Mouse (Mus musculus) embryonic facial prominence, embryonic 15.5 days (tissue): Measurements from ENCODE around the gene Olfr807. TPM values are rescaled to one million over a fixed set of nuclear protein-coding genes. Genes with fewer than 3 reads are reported as not detected.

ENCODE experiments used
- ATAC-seq: fragments of 200-750 bp; cut with Nextera tagmentation; 2 replicates; pipeline ENCODE4 v1.8.0; 2017; ENCODE audit warnings: low read depth, moderate TSS enrichment; ENCODE audit not compliant: insufficient number of reproducible peaks, low FRiP score, low TSS enrichment
- H3K27ac ChIP-seq: fragments of 300-500 bp; sonication (generic); replicated peaks from 2 replicates; pipeline ENCODE4 v1.5.1; 2015; ENCODE audit warnings: mild to moderate bottlenecking, inconsistent platforms
- H3K27me3 ChIP-seq: fragments of 300-500 bp; sonication (generic); 2 replicates; pipeline ENCODE4 v1.6.1; 2015; ENCODE audit warnings: inconsistent platforms
- H3K36me3 ChIP-seq: fragments of 300-500 bp; sonication (generic); 2 replicates; pipeline ENCODE4 v1.6.1; 2015; ENCODE audit warnings: mild to moderate bottlenecking, inconsistent platforms
- H3K4me1 ChIP-seq: fragments of 300-500 bp; sonication (generic); 2 replicates; pipeline ENCODE4 v1.6.1; 2015; ENCODE audit warnings: inconsistent platforms
- H3K4me2 ChIP-seq: fragments of 300-500 bp; sonication (generic); replicated peaks from 2 replicates; pipeline ENCODE4 v1.6.1; 2015; ENCODE audit warnings: mild to moderate bottlenecking, inconsistent platforms
- H3K4me3 ChIP-seq: fragments of 300-500 bp; sonication (generic); replicated peaks from 2 replicates; pipeline ENCODE4 v1.5.1; 2015; ENCODE audit warnings: mild to moderate bottlenecking, inconsistent platforms
- H3K9ac ChIP-seq: fragments of 300-500 bp; sonication (generic); 2 replicates; pipeline ENCODE4 v1.6.1; 2015; ENCODE audit warnings: inconsistent platforms
- H3K9me3 ChIP-seq: fragments of 300-500 bp; sonication (generic); replicated peaks from 2 replicates; pipeline ENCODE4 v1.6.1; 2016; ENCODE audit warnings: inconsistent platforms
- WGBS: fragments of 180-500 bp; shearing (Covaris S2); methylation state at CpG from one replicate; pipeline ENCODE4 v1.1.7; 2015; 5-methylcytosine and 5-hydroxymethylcytosine counted together
- microRNA-seq: library from miRNA; unstranded; fragments of <30 nt; microRNA quantifications from one replicate; pipeline ENCODE4, GENCODE M21; 2016; ENCODE audit warnings: borderline number of aligned reads
- polyA plus RNA-seq: library from polyadenylated mRNA; unstranded; fragments of >200 nt; fragmentation: Nextera tagmentation; extraction: Ambion mirVana; gene quantifications from 2 replicates; pipeline ENCODE4 v1.2.1, GENCODE M21; 2015

Olfr807 gene
- polyA plus RNA-seq, result 0.17 TPM in 1 of 2 replicates, not detected in the other

DNA sequence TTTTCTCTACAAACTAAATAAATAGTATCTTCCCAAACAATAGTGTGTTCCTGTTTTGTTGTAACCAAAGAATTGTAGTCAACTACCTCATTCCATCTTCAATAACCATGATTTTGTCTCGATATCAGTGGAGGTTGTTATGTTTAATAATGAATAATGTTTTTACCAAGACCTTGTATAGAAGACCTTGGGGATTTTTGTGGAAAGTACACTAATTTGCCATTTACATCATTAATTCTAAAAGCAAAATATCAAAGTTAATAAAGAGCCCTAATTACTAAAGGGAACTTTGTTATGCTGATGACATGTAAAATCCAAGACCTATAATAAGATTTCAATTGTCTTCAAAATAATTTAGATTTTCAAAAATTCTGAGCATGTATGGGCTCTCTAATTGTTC is at the start of gene Olfr807:
Gene Olfr807 (minus strand): TSS at position 101 of the 400 bp plus-strand sequence.
- Histone ChIP-seq H3K4me3 (no peak within 1 kb of the TSS), H3K36me3 (no peaks in the 10 kb centered on the region), H3K9ac (no peak within 1 kb of the TSS), H3K4me2 (no peak within 1 kb of the TSS), H3K27me3 (no peaks in the 10 kb centered on the region), H3K27ac (no peak within 1 kb of the TSS), H3K4me1 (no peaks in the 10 kb centered on the region), H3K9me3 (no peaks in the 10 kb centered on the region)
- 84% methylated on average over 1 of the region's 1 CpGs for WGBS
- ATAC-seq, result no peak

DNA sequence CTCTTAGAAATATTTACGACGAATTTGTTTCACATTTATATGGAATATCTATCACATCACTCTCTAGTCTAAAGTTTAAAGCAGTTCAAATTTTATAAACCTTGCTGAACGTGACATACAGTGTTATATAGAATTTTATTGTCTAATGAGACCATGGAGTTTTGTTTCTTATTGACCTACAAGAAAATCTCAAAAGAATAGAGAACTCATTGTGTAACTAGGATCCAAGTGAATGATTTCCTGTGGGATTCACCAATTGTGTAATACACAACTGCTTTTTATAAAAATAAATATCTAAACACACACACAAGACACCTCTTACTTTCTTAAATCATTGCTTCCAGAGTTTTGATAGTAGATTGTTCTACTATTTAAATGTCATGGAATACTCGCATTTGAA is 46.7 kb upstream of the Olfr807 start, which contains the start of gene Olfr811:
Gene Olfr811 (minus strand): TSS at position 101 of the 400 bp plus-strand sequence.
- Histone ChIP-seq H3K9me3 (no peaks in the 10 kb centered on the region), H3K4me2 (no peak within 1 kb of the TSS), H3K9ac (no peak within 1 kb of the TSS), H3K4me1 (no peaks in the 10 kb centered on the region), H3K36me3 (no peaks in the 10 kb centered on the region), H3K27me3 (no peaks in the 10 kb centered on the region), H3K27ac (no peak within 1 kb of the TSS), H3K4me3 (no peak within 1 kb of the TSS)
- ATAC-seq, result no peak
- WGBS, result 77% methylated on average over 4 of the region's 4 CpGs

DNA sequence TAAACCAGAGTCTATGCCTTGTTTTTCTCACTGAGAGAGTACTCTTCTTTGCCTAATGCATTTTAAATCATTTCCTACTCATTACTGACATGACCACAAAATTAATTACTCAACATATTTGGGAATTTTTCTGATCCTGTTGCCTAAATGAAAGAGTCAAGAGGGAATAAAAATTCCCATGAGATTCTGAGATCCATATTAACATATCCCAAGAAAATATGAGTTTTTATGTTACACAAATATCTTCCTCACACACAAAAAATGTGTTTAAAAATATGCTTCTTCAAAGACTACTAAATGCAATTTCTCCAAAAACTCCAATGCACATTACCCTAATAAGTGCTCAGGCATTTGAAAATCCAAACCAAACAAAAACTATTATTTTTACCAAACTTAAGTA is 37.2 kb upstream of the Olfr807 start, which contains the start of gene Olfr810:
Gene Olfr810 (minus strand): TSS at position 101 of the 400 bp plus-strand sequence.
- H3K4me2 ChIP-seq, result no peak within 1 kb of the TSS
- no peaks in the 10 kb centered on the region for H3K4me1 ChIP-seq
- no peak within 1 kb of the TSS for H3K27ac ChIP-seq
- H3K36me3 ChIP-seq, result no peaks in the 10 kb centered on the region
- no peak within 1 kb of the TSS for H3K4me3 ChIP-seq
- no peaks in the 10 kb centered on the region for H3K9me3 ChIP-seq
- H3K27me3 ChIP-seq, result no peaks in the 10 kb centered on the region
- no peak for ATAC-seq
- H3K9ac ChIP-seq, result no peak within 1 kb of the TSS

DNA sequence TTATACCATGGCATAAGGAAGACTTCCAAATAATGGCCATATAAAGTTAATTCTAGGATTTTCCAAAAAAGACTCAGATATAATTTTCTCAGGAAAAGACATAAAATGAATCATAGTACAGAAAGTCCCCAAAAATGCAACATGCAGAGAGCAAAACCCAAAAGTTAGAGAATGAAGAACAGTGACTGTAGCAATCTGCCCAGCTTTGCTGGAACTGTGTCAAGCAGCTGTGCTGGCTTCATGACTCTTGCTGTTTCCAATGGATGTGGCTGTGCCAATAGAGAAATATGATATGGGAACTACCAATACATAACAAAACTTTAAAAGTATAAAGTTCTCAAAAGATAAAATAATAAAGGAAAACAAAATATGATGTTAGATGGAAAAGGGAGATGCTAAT is 20.5 kb upstream of the Olfr807 start:
- no peaks in the 10 kb centered on the region for H3K4me1 ChIP-seq
- no peaks in the 10 kb centered on the region for H3K9me3 ChIP-seq
- H3K4me2 ChIP-seq, result no peak overlapping the region
- no peak overlapping the region for H3K4me3 ChIP-seq
- H3K9ac ChIP-seq, result no peak overlapping the region
- H3K36me3 ChIP-seq, result no peaks in the 10 kb centered on the region
- ATAC-seq, result no peak
- H3K27ac ChIP-seq, result no peak overlapping the region
- no peaks in the 10 kb centered on the region for H3K27me3 ChIP-seq

DNA sequence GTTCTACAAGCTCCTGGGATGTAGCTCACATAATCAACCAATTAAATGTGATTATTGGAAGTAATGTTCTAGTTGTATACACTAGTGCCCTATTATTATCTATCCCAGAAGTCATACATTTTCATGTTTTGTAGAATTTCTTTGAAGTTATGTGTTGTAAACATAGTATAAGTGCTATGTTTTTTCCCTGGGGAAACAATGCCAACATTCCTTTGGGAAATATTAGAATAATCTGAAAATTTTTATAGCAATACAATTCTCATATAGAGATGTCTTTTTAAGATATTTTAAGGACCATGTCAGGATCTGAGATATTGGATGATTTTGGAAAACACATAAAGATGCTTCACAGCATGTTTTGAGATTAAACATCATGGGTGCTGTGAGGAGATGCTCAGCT is 16.7 kb upstream of the Olfr807 start, which contains the start of gene Olfr809:
Gene Olfr809 (plus strand): TSS at position 301 of the 400 bp plus-strand sequence.
- H3K4me1 ChIP-seq, result no peaks in the 10 kb centered on the region
- no peak for ATAC-seq
- H3K27ac ChIP-seq, result no peak within 1 kb of the TSS
- H3K36me3 ChIP-seq, result no peaks in the 10 kb centered on the region
- no peak within 1 kb of the TSS for H3K9ac ChIP-seq
- H3K9me3 ChIP-seq, result no peaks in the 10 kb centered on the region
- H3K4me2 ChIP-seq, result no peak within 1 kb of the TSS
- no peaks in the 10 kb centered on the region for H3K27me3 ChIP-seq
- H3K4me3 ChIP-seq, result no peak within 1 kb of the TSS

DNA sequence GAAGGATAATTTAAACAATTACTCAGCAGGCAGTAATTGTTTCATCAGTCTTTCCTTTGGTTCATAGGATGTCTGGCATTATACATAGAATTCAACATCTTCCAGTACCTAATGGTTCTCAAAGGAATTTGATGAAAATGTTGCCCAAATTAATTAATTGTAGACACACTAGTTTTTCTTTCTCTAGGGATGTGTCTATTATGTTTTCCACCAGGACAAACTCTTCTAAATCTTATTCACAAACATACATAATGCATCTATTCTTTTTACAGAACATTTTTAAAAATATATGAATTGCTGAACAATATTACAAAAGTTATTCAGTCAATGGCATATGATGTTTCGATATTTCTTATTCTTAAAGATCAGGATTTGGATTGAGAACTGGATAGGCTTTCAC is 7.6 kb upstream of the Olfr807 start, which contains the start of gene Olfr808:
Gene Olfr808 (plus strand): TSS at position 301 of the 400 bp plus-strand sequence.
- H3K4me3 ChIP-seq, result no peak within 1 kb of the TSS
- H3K27ac ChIP-seq, result no peak within 1 kb of the TSS
- H3K9me3 ChIP-seq, result no peaks in the 10 kb centered on the region
- no peaks in the 10 kb centered on the region for H3K36me3 ChIP-seq
- H3K4me2 ChIP-seq, result no peak within 1 kb of the TSS
- ATAC-seq, result no peak
- WGBS, result 85% methylated on average over 1 of the region's 1 CpGs
- H3K4me1 ChIP-seq, result no peaks in the 10 kb centered on the region
- H3K27me3 ChIP-seq, result no peaks in the 10 kb centered on the region
- no peak within 1 kb of the TSS for H3K9ac ChIP-seq

DNA sequence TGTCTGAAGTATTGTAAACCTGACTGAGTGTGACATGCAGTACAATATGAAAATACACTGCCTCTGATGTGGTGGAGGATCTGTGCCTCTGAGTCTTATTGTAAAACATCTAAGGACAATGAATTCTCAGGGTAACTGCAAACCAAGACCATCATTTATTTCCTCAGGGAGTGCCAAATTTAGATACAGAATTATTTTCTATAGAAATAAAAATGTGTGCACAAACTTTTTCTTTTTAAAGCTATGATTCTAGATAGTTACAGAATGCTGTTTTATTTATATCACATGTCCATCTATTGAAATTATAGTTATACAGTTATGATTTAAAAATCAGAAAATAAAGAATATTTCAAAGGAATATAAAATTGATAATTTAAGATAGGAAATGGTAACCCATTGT is 15.8 kb downstream of the Olfr807 start, which contains the start of gene Olfr806:
Gene Olfr806 (minus strand): TSS at position 101 of the 400 bp plus-strand sequence.
- Histone ChIP-seq H3K4me1 (no peaks in the 10 kb centered on the region), H3K9ac (no peak within 1 kb of the TSS), H3K4me2 (no peak within 1 kb of the TSS), H3K9me3 (no peaks in the 10 kb centered on the region), H3K27me3 (no peaks in the 10 kb centered on the region), H3K36me3 (no peaks in the 10 kb centered on the region), H3K4me3 (no peak within 1 kb of the TSS), H3K27ac (no peak within 1 kb of the TSS)
- ATAC-seq, result no peak

DNA sequence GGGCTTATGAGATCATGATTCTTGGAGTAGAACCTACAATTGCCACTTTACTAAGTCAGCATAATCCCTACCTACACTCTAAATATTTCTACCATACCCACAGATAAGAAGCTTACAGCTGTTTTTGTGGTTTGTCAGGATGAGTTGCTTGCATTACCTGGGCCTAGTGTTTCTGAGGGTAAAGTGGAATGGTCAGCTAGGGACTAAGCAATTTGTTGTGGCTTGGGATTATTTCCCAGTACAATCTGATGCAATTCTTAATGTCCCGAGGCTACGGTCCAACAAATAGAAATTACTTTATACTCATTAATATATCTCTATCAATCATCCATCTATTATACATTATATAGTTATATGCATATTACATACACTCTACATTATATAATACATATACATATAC is 28.3 kb downstream of the Olfr807 start, which contains the start of gene Olfr805:
Gene Olfr805 (minus strand): TSS at position 101 of the 400 bp plus-strand sequence.
- no peaks in the 10 kb centered on the region for H3K27me3 ChIP-seq
- no peaks in the 10 kb centered on the region for H3K4me1 ChIP-seq
- H3K9ac ChIP-seq, result no peak within 1 kb of the TSS
- H3K36me3 ChIP-seq, result no peaks in the 10 kb centered on the region
- no peak within 1 kb of the TSS for H3K27ac ChIP-seq
- ATAC-seq, result no peak
- no peak within 1 kb of the TSS for H3K4me2 ChIP-seq
- H3K9me3 ChIP-seq, result no peaks in the 10 kb centered on the region
- H3K4me3 ChIP-seq, result no peak within 1 kb of the TSS
- WGBS, result 97% methylated on average over 2 of the region's 2 CpGs

Small RNAs within 50 kb of the gene (microRNA-seq; reads per million reads assigned to microRNA genes)
- not detected for gene Gm24485

Other genes with a start within 250 kb of the Olfr807 start
- gene Olfr791, start 236.0 kb downstream of the Olfr807 start, polyA plus RNA-seq, result 0.07 and 0.21 TPM in 2 replicates
- 0.24 TPM in 1 of 2 replicates, not detected in the other for gene Olfr792, start 218.6 kb downstream of the Olfr807 start, polyA plus RNA-seq
- gene Olfr794, start 190.1 kb downstream of the Olfr807 start, polyA plus RNA-seq, result not detected in 2 replicates
- not detected in 2 replicates for gene Olfr796, start 145.2 kb downstream of the Olfr807 start, polyA plus RNA-seq
- gene Olfr798, start 129.9 kb downstream of the Olfr807 start, polyA plus RNA-seq, result 0.04 and 0.12 TPM in 2 replicates
- not detected in 2 replicates for gene Olfr799, start 120.3 kb downstream of the Olfr807 start, polyA plus RNA-seq
- gene Olfr800, start 100.1 kb downstream of the Olfr807 start, polyA plus RNA-seq, result not detected in 2 replicates
- not detected in 2 replicates for gene Olfr801, start 83.9 kb downstream of the Olfr807 start, polyA plus RNA-seq
- 0.03 and 0.07 TPM in 2 replicates for gene Olfr802, start 69.6 kb downstream of the Olfr807 start, polyA plus RNA-seq
- gene Olfr803, start 63.5 kb downstream of the Olfr807 start, polyA plus RNA-seq, result not detected in 2 replicates
- not detected in 2 replicates for gene Olfr804, start 54.6 kb downstream of the Olfr807 start, polyA plus RNA-seq
- 0.05 TPM in 1 of 2 replicates, not detected in the other for gene Olfr805, start 28.4 kb downstream of the Olfr807 start, polyA plus RNA-seq
- gene Olfr806, start 15.9 kb downstream of the Olfr807 start, polyA plus RNA-seq, result not detected in 2 replicates
- not detected in 2 replicates for gene Olfr808, start 7.7 kb upstream of the Olfr807 start, polyA plus RNA-seq
- 0.17 TPM in 1 of 2 replicates, not detected in the other for gene Olfr809, start 16.8 kb upstream of the Olfr807 start, polyA plus RNA-seq
- 0.26 and 0.44 TPM in 2 replicates for gene Olfr810, start 37.1 kb upstream of the Olfr807 start, polyA plus RNA-seq
- gene Olfr811, start 46.6 kb upstream of the Olfr807 start, polyA plus RNA-seq, result not detected in 2 replicates
- 0.13 and 0.41 TPM in 2 replicates for gene Olfr812, start 88.3 kb upstream of the Olfr807 start, polyA plus RNA-seq
- gene Olfr813, start 97.6 kb upstream of the Olfr807 start, polyA plus RNA-seq, result 0.20 and 0.33 TPM in 2 replicates
- gene Olfr814, start 122.1 kb upstream of the Olfr807 start, polyA plus RNA-seq, result not detected in 2 replicates
- 0.17 TPM in 1 of 2 replicates, not detected in the other for gene Olfr815, start 148.1 kb upstream of the Olfr807 start, polyA plus RNA-seq
- gene Olfr816, start 157.8 kb upstream of the Olfr807 start, polyA plus RNA-seq, result not detected in 2 replicates
- not detected in 2 replicates for gene Olfr818, start 191.3 kb upstream of the Olfr807 start, polyA plus RNA-seq
- gene Olfr819, start 209.5 kb upstream of the Olfr807 start, polyA plus RNA-seq, result 0.04 TPM in 1 of 2 replicates, not detected in the other
- gene Olfr247, start 218.3 kb upstream of the Olfr807 start, polyA plus RNA-seq, result 0.11 TPM in 1 of 2 replicates, not detected in the other
- gene Gm10310, start 227.3 kb upstream of the Olfr807 start, polyA plus RNA-seq, result 0.09 TPM in 1 of 2 replicates, not detected in the other